Mouse (Mus musculus) gastrocnemius, postnatal 25 days (tissue): ENCODE results near the gene Prrt4. TPM values are rescaled to one million over a fixed set of nuclear protein-coding genes. Genes with fewer than 3 reads are reported as not detected.
"Not testable (repeated sequence)": the region's sequence is repeated elsewhere in the genome, so short reads cannot be mapped to it uniquely, and the experiment has no call there.

Experiments
- DNase-seq: peaks from one replicate; pipeline ENCODE4 v3.0.0; 2022
- long read RNA-seq, 2 experiments: library from polyadenylated mRNA; stranded (forward); transcript quantifications; one replicate each; pipeline ENCODE4 v2.0.0; 2021
- total RNA-seq, 2 experiments: library from RNA; stranded (reverse); gene quantifications; 1 replicate in 1 of 2; 2 replicates in 1 of 2; pipeline ENCODE4 v1.2.3; 2021

Gene Prrt4
- total RNA-seq: 1 to 10 TPM in 1 of 2 experiments, under 1 TPM in 1; 0.97 to 1.1 TPM
- long read RNA-seq, experiment 1, partial matches to known transcripts: 0 of 1 reads
- long read RNA-seq, experiment 1, other reads (novel, unspliced or antisense): 1 of 1 reads
- long read RNA-seq, experiment 2, partial matches to known transcripts: 0 of 1 reads
- long read RNA-seq, experiment 2, other reads (novel, unspliced or antisense): 1 of 1 reads

DNA sequence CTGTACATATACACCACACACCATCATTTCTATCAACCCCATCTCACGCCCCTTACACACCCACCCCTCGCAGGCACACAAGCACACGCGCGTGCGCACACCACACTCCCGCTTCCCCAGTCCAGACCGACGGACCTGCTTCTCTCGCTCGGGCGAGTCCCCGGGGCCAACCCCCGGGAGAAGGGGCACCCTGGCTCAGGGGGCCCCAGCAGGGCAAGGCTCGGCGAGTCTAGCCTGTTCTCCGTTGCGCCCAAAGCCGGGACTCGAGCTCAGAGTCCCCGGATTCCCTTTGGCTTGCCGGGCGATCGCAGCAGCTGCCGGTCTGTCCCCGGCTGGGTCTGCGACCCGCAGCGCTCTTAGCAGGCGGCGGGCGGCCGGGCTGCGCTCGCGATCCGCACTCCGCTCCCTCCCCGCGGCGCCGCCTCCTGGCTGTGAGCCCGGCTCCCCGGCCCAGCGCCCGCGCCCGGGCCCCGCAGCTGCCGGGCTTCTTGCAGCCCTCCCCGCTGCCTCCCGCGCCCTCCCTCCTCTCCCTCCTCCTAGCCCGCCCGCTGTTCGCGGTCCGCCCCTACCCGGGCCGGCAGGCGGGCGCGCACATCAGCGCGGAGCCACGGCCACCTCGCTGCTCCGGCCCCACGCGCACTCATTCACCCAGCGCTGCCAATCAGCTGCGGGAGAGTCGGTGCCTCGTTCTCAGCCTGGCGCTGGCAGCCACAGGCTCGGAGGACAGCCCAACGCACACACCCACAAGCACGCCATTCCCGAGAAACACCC, at the start of gene Prrt4:
Gene Prrt4, minus strand, starts transcription at position 697 of the 771 bp plus-strand sequence.
- peak; percentile 66 for DNase-seq

GRCm38 (mm10) chr6:29217717-29218116, 38.3 kb upstream of the Prrt4 start:
- not testable (repeated sequence) for DNase-seq

DNA sequence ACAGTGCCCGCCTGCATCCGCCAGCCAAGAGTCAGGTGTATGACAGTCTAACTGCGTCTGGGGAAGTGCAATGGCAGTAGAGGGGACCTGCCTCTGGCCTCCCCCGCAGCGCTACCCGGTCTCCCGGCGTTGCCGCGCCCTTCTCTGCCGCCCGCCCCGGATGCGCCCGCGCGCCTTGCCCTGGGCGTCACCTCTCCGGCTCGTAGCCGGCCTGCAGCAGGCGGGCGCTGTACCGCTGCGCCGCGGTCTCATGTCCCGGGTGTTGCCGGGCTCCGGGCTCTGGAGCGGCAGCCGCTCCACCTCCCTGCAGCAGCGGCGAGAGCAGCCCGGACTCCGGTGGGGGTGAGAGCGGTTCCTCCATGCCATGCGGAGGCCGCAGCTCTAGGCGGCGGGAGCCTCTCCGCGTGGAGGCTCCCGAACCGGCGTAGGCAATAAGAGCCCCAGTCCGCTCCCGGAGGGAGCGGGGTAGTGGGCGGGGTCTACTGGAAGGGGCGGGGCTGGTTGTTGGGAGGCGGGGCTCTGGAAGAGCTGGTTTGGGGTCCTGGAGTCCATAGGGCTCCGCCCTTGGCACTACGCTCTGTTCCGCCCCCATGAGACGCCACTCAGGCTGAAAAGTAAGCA, 36.6 kb upstream of the Prrt4 start, which contains the start of gene Impdh1:
Gene Impdh1, minus strand, starts transcription at position 484 of the 621 bp plus-strand sequence.
- DNase-seq: peak; percentile 84

GRCm38 (mm10) chr6:29215181-29215580, 35.8 kb upstream of the Prrt4 start:
- DNase-seq: no peak

DNA sequence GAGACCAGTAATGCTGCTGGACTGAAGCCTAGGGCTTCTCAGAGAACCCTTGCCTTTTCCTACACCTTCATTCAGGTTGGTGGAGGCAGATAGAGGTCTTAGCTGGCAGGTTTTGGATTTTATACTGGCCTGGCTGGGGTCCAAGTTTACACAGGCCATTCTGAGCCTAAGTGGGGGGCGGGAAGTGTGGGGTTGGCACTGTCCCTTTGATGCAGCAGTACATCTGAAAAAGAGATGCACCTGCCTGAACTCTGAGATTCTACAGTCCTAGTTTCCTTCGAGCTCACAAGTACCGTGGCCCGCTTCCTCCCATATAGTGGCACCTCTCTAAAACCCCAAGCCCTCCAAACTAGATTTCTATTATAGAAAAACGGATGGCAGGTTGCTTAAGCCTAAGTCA, 35.4 kb upstream of the Prrt4 start:
- DNase-seq: no peak

- peak; percentile 47 for DNase-seq
Measured at GRCm38 (mm10) chr6:29214245-29214644, 34.9 kb upstream of the Prrt4 start.

DNA sequence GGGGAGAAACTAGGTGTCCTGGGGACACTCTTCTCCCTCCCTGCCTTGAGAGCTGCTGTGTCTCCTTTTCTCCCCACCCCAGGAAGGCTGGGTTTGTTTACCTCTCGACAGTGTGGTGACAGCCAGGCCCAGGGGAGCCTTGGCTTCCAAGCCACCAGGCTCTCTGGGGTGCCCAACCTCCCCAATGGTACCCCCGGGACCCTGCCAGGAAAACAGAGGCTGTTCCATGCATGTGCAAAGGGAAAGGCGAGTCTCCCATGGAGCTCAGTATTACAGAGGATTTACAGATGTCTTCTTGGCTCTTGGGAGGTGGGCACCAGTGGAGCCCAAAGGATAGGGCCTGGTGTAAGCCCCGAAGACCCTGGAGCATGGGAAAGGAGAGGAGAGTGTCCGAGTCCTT, 34.1 kb upstream of the Prrt4 start:
- DNase-seq: no peak

GRCm38 (mm10) chr6:29211806-29212492, 32.6 kb upstream of the Prrt4 start:
- DNase-seq: peak; percentile 88

- DNase-seq: peak; percentile 6
Measured at GRCm38 (mm10) chr6:29211146-29211545, 31.8 kb upstream of the Prrt4 start.

DNA sequence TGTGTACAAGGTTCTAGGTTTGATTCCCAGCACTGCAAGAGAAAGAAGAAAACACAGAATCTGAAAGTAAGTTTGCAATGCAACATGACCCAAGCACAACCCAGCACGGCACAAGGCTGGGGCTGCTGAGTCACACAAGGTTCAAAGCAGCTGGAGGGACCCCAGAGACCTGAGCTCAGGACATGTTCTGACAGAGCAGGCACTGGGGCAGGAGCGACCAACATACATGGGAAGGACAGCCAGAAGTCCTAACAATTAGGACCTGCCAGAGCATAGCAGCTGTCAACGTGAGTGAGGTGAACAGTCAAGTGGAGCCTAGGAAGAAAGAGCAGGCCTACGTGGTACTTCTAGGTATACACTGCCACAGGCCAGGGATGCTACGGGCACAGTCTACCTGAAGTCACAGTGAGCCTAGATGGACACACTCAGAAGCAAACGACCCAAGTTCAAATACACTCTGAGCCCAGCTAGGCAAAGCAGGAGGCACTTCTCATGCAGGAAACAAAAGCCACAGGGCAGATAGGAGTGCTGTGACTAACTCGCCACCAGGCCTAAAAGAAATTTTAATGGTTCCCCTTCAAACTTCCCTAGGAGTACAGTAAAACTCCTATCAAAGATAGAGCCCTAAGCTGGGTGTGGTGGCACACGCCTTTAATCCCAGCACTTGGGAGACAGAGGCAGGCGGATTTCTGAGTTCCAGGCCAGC, 31.0 kb upstream of the Prrt4 start:
- DNase-seq: peak; percentile 6

DNA sequence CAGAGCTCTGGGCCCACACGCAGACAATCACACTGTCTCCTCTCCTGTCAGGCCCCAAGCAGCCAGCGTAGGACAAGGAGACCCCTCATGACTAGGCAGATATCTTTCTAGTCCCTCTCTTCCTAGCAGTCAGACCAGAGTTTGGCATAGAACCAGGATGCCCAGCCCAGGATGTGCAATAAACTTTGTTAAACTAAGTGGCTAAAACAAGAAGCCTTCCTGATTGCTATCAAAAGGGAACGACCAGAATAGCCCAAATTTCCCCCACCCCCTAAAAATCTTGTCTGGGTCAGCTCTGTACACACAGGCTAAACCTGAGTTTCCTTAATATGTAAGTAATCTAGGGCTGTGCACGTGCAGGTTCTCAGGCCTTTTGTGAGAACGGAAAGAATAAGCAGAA, 28.8 kb upstream of the Prrt4 start:
- DNase-seq: peak; percentile 2

DNA sequence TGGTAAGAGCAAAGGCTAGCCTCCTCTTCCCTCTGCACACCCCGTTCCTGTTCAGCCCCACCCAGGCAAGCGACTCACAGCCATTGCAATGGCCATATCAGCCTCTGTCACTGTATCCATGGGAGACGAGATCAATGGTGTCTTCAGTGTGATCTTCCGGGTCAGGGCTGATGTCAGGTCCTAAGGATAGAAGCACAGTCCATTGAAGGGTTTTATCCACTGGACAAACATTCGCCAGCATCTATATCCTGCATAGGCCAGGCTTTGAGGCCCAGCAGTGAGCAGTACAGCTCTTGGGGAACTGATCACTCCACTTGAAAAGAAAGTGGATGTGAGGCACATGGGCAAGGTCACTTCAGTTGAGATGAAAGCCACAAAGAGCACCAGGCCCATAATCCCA, 27.6 kb upstream of the Prrt4 start:
- DNase-seq: no peak

- DNase-seq: peak; percentile 5
Measured at GRCm38 (mm10) chr6:29206006-29206405, 26.6 kb upstream of the Prrt4 start.

DNA sequence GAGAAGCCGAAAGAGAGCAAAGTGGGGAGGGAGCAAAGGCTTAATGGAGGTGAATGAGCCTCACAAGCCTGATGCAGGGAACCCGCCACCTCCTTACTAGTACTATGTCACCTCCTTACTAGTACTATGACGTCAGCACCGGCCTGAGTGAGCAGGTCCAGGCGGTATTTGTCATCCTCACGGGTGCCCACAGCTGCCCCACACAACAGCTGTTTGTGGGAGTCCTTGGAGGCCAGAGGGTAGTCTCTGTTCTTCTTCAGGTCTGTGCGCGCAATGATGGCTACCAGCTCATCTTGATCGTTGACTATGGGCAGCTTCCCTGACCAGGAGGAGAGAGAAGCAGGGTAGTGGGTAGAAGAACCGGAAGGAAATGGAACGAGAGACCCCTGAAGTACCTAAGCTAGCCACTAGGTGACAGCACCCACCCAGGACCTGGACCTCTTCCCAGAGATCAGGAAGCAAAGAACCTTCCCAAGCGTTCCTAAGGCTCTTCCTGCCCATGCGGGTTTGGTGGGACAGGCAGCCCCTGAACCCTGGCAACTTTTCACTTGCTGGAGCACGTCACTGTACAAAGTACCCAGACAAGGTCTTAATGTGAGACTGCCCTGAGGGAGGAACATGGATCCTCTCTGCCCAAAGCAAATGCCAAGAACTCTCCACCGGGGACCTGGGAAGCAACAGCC, 25.7 kb upstream of the Prrt4 start:
- peak; percentile 28 for DNase-seq

DNA sequence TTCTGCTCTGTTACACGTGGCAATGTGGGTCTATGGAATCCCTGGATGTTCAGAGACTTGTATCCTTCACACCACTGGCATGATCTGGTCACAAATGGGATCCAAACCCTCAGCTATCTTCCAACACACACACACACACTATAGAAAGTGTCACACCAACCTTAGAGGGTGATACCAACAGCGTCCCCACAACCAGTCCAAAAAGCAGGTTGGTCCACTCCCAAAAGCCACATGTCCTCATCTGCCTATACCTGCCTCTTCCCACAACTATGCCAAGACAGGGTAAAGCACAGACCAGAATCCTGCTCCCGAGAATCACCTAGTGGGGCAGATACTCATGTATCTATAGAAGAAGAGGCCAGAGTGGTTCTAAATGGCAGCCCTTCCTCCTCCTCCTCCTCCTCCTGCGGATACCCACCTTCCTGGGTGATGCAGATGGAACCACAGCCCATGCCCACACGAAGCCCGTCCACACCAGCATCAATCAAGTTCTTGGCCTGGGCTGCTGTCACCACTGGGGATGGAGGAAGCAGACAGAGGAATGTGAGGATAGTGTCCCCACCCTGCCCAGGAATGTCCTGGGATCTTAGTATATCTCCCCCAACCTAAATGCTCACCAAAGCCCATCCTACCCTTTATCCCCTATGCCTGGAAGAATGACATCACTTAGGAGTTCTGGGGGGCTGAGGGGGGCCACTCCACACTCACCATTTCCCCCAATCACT, 24.6 kb upstream of the Prrt4 start:
- DNase-seq: no peak

- no peak for DNase-seq
Measured at GRCm38 (mm10) chr6:29203096-29203495, 23.7 kb upstream of the Prrt4 start.

DNA sequence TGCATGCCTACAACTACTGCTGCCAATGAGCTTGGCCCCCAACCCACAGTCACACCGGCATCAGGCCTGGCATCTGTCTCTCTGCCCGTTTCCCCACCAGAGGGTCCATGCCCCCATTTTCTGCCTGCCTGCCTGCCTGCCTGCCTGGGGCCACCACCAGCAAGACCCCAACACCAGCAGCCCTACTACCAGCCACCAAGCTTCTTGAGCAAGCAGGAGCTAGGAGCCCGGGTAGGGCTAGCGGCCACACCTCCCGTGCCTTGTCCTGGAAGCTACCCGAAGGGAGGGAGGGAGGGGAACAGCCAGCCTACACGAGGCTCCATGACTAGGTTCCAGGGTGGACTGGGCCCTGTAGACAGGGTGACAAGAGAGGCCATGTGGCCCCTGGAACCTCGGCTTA, 22.6 kb upstream of the Prrt4 start:
- DNase-seq: no peak

GRCm38 (mm10) chr6:29201341-29201740, 22.0 kb upstream of the Prrt4 start:
- DNase-seq: no peak

GRCm38 (mm10) chr6:29200496-29200895, 21.1 kb upstream of the Prrt4 start:
- DNase-seq: no peak

GRCm38 (mm10) chr6:29199223-29199855, 20.0 kb upstream of the Prrt4 start:
- no peak for DNase-seq
